Mouse (Mus musculus) T-helper 17 cell (primary cell): ENCODE results near the gene Gnb1l.

Experiments used
- in situ Hi-C, 2 experiments: fragments of 300-600 bp; cut with MboI, MseI; formaldehyde crosslinking; loops; 1 replicate in 1 of 2; 2 replicates in 1 of 2; pipeline ENCODE4 v1.15.1; 2025; ENCODE audit warnings: high pct_unique_total_duplicates in 2 of 2

The Gnb1l gene

DNA sequence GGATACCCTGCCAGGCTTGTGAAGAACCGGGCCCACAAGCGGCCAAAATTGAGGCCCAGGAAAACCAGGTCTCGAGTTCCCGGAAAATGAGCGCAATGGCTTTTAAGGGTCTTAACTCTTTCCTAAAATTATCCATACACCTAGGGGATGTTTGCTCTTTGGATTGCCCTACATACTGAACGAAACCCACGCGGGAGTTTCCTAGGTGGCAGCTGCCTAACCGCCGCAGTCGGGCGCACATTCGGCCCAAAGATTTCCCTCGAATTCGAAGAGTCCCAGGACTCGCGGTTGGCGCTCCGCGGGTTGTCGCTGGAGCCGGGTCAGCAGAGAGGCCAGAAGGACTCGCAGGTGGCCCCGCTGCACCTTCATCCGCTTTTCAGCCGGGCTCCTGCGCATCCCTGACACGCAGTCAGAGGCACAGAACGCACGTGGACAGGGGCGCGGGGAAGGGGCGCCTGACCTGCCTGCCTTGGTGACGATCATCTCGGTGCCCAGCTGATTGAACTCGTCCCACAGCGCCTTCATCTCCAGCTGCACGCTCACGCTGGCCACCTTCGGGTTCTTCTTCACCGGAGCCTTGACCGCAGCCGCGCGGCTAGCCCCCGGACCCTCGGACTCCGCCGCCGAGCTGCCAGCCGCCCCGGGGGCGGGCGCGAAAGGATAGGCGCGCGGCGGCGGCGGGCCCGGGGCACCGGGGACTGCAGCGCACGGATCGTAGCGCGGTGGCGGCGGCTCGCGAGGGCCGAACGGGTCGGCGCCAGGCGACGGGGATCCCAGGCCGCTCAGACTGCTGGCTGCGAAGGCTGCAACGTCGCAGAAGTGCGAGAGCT, 87.8 kb downstream of the Gnb1l start:
- in situ Hi-C loops: no loop called here

DNA sequence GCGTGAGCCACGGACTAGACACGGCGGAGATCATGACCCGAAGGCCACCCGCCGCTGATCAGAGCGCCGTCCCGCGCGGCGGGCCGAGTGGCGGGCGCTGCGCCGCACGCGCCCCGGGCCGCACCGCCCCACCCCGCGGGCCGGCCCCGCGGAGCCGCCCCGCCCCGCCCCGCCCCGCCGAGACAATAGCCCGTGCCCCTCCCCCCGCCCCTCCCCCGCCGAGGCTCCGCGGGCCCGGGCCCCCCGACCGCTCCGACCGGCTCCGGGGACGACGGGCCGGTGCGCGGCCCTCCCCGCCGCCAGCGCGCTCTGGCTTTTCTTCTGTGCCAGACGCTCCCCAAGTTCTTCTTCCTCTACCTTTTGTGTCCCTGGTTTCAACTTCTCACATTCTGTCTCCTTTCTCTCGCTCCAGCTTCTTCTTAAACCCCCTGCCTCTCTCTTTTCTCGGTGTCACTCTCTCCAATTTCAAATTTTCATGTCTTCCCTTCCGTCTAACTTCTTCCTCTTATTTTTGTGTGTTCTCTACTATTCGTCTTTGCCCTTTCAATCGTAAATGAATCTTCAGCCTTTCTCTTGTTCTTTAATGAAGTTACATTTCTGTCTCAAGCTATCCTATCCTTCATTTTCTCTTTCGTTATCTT, 88.5 kb downstream of the Gnb1l start:
- in situ Hi-C loops: no loop called here

DNA sequence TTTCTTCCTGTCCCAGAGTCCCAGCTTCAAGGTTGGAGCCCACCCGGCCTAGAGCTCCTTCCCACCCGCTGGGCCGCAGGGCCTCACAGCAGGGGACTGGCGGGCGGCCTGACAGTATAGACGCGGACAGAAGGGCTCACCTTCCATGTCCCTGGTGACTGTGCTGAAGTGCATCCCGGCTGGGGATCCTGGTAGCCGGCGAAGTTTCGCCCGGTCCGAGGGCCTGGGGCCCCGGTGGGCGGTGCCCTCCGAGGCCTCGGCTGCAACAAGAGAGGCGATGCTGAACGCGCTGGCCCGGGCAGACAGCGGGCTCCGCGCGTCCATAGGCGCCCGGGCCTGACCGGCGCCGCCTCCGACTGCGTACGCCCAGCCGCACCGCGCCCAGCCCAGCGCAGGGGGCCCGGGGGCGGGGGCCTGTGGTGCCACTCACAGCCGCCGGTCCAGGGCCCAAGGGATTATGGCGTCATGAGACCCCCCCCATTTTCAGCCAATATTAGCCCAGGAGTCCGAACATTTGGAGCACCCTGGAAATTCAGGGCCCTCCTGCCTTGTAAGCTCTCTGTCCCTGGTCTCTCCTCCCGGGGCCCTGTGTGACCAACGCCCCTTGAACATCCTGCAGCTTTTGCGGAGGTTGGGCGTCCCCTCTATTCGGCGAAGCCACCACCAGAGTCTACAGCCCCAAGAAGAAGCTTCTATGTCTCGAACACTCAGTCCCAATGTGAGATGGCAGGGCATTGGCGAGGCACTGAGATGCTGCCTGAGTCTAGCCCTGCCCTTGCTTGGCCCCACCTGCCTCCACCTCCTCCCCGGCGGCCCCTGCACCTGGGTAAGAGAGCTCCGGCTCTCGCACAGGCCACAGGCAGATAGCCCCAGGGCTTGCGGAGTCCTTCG, 89.6 kb downstream of the Gnb1l start:
- in situ Hi-C loops: no loop called here

DNA sequence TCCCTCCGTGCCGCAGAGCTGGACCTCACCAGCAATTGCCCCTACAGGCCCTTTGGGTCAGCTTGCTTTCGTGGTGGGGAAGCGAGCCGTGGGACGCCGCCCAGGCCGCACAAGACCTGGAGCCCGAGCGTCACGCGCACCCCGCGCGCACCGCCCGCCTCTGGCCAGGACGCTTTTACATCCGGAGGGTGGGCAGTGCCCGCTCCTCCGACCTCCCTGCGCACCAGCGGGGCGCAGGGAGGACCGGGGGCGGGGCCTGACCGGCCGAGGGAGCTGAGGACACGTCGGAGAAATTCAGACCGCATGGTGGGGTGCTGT, 90.2 kb downstream of the Gnb1l start:
- in situ Hi-C loops: no loop called here

DNA sequence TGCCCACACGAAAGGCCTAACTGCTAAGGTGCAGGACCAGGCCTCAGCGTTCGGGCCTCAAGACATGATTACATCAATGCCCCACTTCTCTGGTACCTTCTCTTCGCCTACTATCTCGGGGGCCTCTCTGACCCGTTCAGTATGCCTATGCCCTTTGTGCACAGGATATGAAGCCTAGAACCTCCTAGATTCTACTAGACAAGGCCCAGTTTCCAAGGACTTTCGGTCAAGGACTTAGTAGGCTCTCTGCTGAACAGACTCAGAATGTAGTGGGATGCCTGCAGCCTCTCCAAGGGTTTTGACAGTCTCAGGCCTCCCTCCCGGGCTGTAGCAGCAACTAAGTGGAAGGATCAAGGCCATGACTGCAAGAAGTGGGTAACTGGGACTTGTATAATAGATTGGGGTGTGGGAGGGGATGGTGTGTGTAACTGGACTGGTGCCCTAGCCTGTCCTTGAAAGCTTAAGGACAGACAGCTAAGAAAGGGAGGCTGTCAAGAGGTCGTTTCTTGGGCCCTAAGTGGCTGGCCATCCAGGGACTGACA, 90.6 kb downstream of the Gnb1l start:
- in situ Hi-C loops: no loop called here

DNA sequence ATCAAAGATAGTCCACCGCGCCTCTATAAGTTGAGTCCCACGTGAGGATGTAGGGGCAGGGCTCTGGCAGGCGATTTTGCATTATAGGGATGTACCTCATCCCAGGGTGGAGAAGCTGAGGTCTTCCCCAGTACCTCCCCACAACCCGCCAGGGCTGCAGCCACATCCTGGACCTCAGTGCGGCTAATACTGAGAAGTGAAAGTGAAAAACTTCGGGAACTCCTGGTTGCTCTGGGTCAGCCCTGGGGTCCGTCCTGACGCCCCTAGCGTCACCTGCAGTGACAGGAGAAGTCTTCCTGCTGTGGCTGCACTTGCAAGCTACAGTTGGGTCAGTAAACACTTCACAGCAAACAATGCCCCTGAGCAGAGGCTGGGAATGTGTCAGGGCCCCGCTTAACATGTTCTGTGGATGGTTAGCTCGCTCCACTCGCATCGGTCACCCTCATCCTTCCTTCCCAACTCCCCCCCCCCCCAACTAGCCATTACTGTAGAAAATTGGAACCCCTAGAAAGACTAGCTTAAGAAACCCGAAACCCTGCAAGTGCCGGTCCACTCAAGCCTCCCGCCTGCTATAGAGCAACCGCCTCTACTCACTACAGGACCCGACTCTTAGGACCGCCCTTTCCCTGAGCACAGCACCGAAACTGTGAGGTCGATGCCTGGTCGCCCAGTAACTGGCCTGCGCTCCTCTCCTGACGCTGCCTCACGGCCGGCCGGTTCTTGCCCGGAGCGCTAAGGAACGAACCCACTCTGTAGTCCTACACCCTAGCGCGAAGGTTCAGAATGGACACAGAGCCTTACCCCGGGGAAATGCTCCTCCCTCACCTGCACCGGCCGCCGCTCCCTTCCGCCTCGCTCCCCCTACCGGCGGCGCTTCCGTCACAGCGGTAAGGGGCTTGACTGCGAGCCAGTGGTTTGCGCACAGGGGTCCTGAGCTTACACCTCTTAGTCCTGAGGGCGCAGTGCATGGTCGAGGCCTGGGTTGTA, 91.6 kb downstream of the Gnb1l start, which contains the start of gene Tbx1:
Tbx1 (minus strand) TSS at position 868 of the 987 bp plus-strand sequence.
- in situ Hi-C loops: no loop called here

DNA sequence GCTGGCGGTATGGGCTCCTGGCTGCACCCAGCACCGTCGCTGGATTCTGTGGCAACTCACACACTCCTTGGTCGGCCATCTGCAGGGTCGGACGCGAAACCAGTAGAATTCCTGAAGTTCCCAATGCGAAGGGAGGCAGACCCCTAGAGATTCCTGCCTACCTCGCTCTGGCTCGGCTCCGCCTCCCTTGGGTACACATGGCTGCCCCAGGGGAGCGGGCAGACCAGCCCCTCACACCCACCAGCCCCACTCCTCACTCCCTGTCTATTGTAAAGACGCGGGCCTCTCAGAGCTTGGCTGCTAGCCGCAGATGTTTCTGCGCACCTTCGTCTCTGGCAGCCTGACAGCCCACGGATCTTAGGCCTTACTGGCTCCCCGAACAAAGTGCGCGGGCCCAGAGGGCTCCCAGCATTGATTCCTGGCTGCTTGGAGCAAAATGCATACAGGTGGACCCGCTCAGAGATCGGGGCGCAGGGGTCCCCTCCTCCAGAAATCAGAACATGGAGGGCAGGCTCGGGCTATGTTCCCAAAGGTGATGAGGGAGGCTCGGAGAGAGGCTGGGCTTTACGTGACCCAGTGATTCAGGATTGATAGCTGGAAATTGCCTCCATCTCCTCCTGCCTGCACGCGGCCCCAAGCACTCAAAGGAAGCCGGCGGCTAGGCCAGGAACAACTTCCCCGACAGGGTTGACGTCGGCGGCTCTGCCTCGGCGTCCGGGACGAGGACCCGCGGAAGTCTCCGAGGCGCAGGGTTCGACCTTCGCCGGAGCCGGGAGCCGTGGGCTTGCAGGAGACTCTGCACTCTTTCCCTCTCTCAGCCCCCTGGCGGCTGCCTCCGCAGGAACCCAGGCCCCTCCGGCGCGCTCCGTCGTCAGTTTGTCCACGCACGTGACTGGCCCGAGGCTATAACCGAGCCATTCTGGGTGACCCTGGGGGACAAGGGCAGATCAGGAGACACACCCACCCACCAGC, 92.8 kb downstream of the Gnb1l start:
- in situ Hi-C loops: no loop called here

DNA sequence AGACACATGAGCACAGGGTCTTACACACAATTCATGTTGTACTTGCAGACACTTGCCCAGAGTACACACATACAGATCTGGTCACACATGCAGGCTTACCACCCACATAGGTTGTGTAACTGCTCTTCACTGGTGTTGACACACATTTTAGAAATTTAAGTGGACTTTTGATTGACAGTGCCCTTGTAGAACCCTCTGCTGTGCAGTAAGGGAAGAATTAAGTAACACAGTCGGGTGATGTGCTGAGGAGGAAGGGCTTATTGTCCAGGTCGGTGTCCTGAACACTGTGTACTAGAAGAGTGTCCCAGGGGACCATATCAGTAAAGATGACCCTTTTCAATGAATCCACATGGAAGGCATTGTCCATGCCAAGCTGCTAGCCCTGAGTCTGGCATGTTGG, 95.4 kb downstream of the Gnb1l start:
- in situ Hi-C loops: no loop called here

DNA sequence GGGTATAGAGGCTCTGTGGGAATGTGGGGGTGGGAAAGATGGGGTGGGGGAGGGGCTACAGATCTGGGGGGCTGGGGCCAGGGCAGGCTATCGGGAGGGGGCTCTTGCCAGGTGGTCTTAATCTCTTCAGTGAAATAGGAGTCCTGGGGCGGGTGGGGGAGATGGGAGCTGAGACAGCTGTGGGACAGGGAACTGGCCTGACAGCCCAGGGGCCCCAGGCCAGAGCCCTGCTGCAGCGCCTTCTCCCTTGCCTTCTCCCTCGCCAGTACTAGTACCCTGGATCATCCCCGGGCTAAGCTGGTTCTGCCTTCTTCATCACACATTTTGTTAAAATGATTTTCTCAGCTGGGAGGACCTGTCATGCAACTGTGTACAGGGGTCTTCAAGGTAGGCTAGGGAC, 97.7 kb downstream of the Gnb1l start:
- in situ Hi-C loops: no loop called here

DNA sequence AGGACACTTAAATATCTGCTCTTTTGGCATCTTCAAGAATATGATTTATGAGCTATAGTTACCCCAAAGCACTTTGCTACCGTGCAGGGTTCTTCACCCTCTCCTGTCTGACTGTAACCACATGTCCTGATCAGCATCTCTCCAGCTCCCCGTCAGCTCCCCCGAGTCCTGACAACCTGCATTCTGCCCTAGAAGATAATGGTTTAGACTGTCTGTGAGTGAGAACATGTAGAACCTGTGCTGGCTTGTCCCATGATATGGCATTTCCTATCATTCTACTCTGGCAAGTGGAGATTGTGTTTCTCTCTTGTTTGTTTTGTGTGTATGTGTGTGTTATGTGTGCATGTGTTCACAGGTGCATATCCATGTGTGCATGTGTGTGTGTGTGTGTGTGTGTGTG, 99.5 kb downstream of the Gnb1l start:
- in situ Hi-C loops: no loop called here

DNA sequence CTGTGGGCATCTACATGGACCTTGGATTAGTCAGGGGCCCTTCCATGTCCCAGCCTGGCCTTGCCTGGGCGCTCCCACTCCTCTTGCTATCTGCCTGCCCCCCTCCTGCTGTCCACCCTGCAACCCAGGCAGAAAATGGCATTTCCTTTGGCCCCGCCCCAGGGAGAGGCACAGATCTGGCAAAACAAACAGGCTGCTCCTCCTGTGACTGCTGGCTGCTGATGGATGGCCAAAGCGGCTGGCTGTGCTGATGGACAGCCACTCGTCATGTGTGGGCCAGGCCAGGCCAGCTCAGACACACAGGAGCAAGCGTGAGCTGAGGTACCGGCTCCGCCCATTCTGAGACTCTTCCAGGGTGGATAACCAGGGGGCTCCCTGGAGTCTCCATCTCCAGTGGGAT, 102.9 kb downstream of the Gnb1l start:
- in situ Hi-C loops: no loop called here

DNA sequence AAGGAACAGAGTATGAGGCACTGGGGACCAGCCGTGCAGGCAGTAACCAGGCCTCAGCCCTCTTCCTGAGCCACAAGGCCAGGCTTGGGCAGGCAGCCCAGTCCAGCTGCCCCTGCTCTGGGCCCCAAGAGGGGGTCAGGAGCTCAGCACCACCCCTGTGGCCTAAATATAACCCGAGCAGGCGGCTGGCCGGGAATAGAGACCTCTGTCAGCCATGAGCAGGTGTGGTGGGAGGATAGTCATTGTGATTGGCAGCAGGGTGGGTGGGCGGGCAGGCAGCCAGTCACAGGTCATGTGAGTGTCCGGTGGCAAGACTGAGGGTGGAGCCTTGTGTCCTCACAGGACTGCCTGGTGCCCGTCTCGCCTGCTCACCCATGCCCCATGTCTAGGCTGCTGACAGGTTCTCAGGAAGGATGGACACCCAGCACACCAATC, 105.8 kb downstream of the Gnb1l start:
- in situ Hi-C loops: no loop called here

DNA sequence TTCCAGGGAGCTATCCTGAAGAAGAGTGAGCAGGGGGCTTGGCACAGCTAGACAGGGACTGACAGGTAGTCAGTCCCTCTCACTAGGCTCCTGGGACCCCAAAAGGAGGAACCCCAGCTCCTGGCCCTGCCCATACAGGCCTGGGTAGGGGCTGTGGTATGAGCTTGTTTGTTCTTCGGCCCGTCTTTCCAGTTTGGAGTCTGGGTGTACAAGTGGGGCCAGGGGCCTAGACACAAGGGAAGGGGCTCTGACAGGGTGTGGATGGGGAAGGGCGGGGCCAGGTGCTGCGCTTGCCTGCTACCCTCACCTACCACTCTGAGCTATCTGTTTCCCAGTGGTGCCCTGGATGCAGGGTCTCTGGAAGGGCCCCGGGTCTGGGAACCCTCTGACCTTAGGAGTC, 107.2 kb downstream of the Gnb1l start:
- in situ Hi-C loops: no loop called here

DNA sequence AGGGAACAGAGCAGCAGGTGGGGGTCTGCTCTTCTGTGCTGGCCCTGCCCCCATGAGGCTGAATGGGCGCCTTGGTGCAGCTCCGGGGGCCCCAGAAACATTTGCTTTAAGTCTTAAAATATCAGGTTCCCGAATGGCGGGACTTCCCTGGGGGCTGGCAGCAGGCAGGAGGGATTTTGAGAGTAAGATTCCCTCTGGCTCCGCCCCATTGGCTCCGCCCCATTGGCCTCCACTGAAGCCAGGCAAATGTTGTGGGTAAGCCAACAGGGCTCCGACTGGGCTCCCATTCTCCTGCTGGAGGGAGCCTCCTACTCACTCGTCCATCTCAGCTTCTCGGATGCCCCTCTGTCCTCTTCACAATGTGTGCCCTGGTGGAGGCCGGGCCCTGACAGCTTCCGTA, 109.7 kb downstream of the Gnb1l start:
- in situ Hi-C loops: no loop called here

DNA sequence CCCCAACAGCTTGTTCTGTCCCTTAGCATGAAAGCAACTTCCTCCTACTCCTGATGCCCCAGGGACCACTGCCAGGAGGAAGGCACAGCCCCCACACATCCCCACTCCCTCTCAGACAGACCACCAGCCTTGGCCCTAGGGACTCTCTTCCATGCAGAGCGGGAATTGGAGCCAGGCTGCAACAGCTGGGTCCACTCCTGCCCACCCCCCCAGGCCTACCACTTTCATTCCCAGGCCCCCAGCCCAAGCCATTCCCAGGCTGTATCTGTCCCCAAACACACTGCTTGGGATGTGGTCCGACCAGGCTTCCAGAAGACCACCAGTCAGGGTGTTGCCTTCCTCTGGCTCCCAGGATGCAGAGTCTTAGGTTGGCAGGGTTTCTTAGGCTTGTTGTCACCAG, 110.6 kb downstream of the Gnb1l start:
- in situ Hi-C loops: no loop called here

DNA sequence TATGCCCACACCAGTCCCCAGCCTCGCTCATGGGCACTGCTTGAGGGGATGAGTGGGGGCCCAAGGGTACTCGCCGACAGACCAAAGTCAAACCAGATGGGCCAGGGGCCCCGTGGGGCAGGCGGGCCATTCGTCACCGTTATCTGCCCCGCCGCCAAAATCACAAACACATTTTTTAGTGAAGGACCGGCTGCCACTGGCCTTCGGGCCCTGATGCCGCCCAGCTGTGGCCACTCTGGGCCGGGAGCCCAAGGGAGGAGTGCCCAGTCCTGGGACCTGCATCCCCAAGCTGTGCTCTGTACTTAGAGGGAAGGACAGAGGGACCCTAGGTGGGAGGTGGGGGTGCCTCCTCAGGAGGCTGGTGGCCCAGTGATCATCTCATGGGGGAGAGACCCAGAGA, 113.2 kb downstream of the Gnb1l start:
- in situ Hi-C loops: no loop called here

DNA sequence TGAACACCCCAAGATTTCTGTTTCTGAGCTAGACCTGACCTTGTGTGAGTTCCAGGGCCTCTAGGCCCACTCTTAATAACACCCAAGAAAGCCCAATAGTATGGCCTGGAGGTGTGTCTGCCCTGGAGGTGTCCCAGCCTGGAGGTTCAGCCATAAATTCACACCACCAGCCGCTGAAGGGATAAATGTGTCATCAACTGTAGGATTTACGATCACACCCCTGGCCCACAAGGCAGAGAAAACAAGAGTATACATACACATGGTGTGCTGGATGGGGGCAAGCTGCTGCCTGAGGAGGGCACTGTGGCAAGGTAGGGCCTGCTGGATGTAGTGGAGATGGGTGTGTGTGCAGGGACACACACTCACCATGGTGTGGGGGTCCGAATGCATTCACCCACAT, 114.8 kb downstream of the Gnb1l start:
- in situ Hi-C loops: no loop called here
